Mouse (Mus musculus) embryonic fibroblast, embryonic 13.5 days (primary cell): Measurements from ENCODE around the gene Zbtb17.

ENCODE experiments used
- CTCF ChIP-seq: IDR thresholded peaks from 2 replicates; pipeline ENCODE4 v1.5.1; 2011; ENCODE audit warnings: mild to moderate bottlenecking, control low read depth, low read length, moderate library complexity, borderline replicate concordance; ENCODE audit not compliant: insufficient read depth
- POLR2A ChIP-seq: IDR thresholded peaks from 2 replicates; pipeline ENCODE4 v1.6.1; 2011; ENCODE audit warnings: low read depth, mild to moderate bottlenecking, control low read depth, low read length, moderate library complexity

DNA sequence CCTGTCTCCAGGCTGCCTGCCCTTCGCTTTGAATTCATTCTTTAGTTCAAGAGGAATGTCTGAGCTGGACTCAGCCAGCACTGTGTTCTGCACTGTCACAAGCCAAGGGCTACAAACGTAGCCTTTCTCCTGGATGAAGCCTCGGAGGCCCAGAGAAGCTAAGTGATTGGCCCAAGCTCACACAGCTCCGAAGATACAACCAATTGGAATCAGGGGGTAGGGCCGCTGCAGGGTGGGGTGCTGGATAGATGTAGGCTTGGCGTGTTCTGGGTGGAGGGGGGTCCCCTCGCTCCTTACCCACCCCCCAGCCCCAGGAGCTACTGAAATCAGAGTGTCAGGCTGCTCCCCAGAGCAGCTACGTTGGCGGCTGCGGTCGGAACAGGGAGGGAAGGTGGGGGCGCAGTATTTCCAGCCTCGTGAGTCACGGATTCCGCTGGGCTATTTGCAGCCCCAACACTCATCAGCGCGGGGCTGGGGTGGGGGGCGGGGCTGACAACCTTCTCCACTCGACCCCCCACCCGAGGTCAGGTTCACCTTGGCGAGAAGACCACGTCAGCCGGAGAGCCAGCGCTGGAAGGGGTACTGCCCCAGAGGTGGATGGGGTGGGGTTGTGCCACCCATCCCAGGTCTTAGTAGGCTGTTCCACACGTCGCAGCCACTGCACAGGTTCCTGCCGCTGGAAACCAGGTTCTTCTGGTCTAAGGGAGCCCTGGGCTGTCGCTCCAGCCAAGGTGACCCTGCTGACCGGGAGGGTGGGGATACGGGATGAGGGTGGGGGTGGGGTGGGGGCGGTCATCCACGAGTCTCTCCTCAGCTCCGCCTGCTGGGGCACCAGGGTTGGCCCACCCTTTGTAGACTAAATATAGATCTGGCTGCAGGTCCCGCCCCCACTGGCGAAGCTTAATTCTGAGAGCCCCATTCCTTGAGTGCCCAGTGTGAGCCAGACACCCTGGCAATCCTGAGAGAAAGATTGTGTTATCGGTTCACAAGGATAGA lies 18.7 kb upstream of the Zbtb17 start:
- TF ChIP-seq POLR2A (peak; percentile 94), CTCF (no peak)
